Mouse (Mus musculus) embryonic facial prominence, embryonic 12.5 days (tissue): ENCODE measurements around the gene Adss. TPM values are rescaled to one million over a fixed set of nuclear protein-coding genes. Genes with fewer than 3 reads are reported as not detected.

ENCODE experiments used
- ATAC-seq: fragments of 200-750 bp; cut with Nextera tagmentation; 2 replicates; pipeline ENCODE4 v1.8.0; 2017; ENCODE audit not compliant: insufficient number of reproducible peaks, insufficient read depth, low FRiP score, low TSS enrichment
- H3K27ac ChIP-seq: fragments of 300-500 bp; sonication (generic); 2 replicates; pipeline ENCODE4 v1.5.1; 2016; ENCODE audit warnings: mild to moderate bottlenecking
- H3K27me3 ChIP-seq: fragments of 300-500 bp; sonication (generic); 2 replicates; pipeline ENCODE4 v1.6.1; 2016; ENCODE audit warnings: mild to moderate bottlenecking, moderate library complexity
- H3K36me3 ChIP-seq: fragments of 300-500 bp; sonication (generic); 2 replicates; pipeline ENCODE4 v1.6.1; 2016; ENCODE audit warnings: mild to moderate bottlenecking
- H3K4me1 ChIP-seq: fragments of 300-500 bp; sonication (generic); 2 replicates; pipeline ENCODE4 v1.6.1; 2016
- H3K4me2 ChIP-seq: fragments of 300-500 bp; sonication (generic); replicated peaks from 2 replicates; pipeline ENCODE4 v1.6.1; 2016; ENCODE audit warnings: mild to moderate bottlenecking, moderate library complexity
- H3K4me3 ChIP-seq: fragments of 300-500 bp; sonication (generic); 2 replicates; pipeline ENCODE4 v1.5.1; 2016; ENCODE audit warnings: mild to moderate bottlenecking
- H3K9ac ChIP-seq: fragments of 300-500 bp; sonication (generic); 2 replicates; pipeline ENCODE4 v1.6.1; 2016; ENCODE audit warnings: mild to moderate bottlenecking, moderate library complexity
- H3K9me3 ChIP-seq: fragments of 300-500 bp; sonication (generic); 2 replicates; pipeline ENCODE4 v1.6.1; 2016; ENCODE audit warnings: mild to moderate bottlenecking, moderate library complexity
- WGBS: fragments of 180-500 bp; shearing (Covaris S2); methylation state at CpG from one replicate; pipeline ENCODE4 v1.1.7; 2016; 5-methylcytosine and 5-hydroxymethylcytosine counted together
- polyA plus RNA-seq: library from polyadenylated mRNA; unstranded; fragments of >200 nt; fragmentation: Nextera tagmentation; extraction: Ambion mirVana; gene quantifications from 2 replicates; pipeline ENCODE4 v1.2.1, GENCODE M21; 2016

Gene Adss
- polyA plus RNA-seq, 1 experiment from 2014 or later, result 63.6 TPM

GRCm38 (mm10) chr1:177723786-177724185 lies 72.5 kb downstream of the Adss start:
- Histone ChIP-seq H3K36me3 (no peaks in the 10 kb centered on the region), H3K9ac (no peak overlapping the region), H3K27ac (no peak overlapping the region), H3K9me3 (no peaks in the 10 kb centered on the region), H3K4me3 (no peak overlapping the region), H3K4me1 (no peaks in the 10 kb centered on the region), H3K4me2 (no peak overlapping the region), H3K27me3 (no peaks in the 10 kb centered on the region)
- WGBS, result 78% methylated on average over 4 of the region's 4 CpGs
- no peak for ATAC-seq

- 72% methylated on average over 3 of the region's 3 CpGs for WGBS
- H3K36me3 ChIP-seq, result no peaks in the 10 kb centered on the region
- no peaks in the 10 kb centered on the region for H3K9me3 ChIP-seq
- H3K4me1 ChIP-seq, result no peaks in the 10 kb centered on the region
- H3K27ac ChIP-seq, result no peak overlapping the region
- H3K9ac ChIP-seq, result no peak overlapping the region
- H3K27me3 ChIP-seq, result no peaks in the 10 kb centered on the region
- no peak overlapping the region for H3K4me3 ChIP-seq
- no peak for ATAC-seq
- no peak overlapping the region for H3K4me2 ChIP-seq
Observed at GRCm38 (mm10) chr1:177719029-177719427, 77.3 kb downstream of the Adss start.

- H3K4me1 ChIP-seq, result no peaks in the 10 kb centered on the region
- no peak overlapping the region for H3K9ac ChIP-seq
- H3K27me3 ChIP-seq, result no peaks in the 10 kb centered on the region
- no peak overlapping the region for H3K4me2 ChIP-seq
- H3K4me3 ChIP-seq, result no peak overlapping the region
- no peaks in the 10 kb centered on the region for H3K36me3 ChIP-seq
- 52% methylated on average over 11 of the region's 11 CpGs for WGBS
- no peak overlapping the region for H3K27ac ChIP-seq
- ATAC-seq, result no peak
- no peaks in the 10 kb centered on the region for H3K9me3 ChIP-seq
Observed at GRCm38 (mm10) chr1:177718340-177719028, 77.8 kb downstream of the Adss start.

- WGBS, result 80% methylated on average over 7 of the region's 7 CpGs
- H3K36me3 ChIP-seq, result no peaks in the 10 kb centered on the region
- H3K27me3 ChIP-seq, result no peaks in the 10 kb centered on the region
- no peaks in the 10 kb centered on the region for H3K4me1 ChIP-seq
- ATAC-seq, result no peak
- no peak overlapping the region for H3K9ac ChIP-seq
- no peaks in the 10 kb centered on the region for H3K9me3 ChIP-seq
- no peak overlapping the region for H3K27ac ChIP-seq
- no peak overlapping the region for H3K4me3 ChIP-seq
- H3K4me2 ChIP-seq, result no peak overlapping the region
Observed at GRCm38 (mm10) chr1:177717057-177717835, 79.1 kb downstream of the Adss start.

- no peak overlapping the region for H3K4me2 ChIP-seq
- H3K4me1 ChIP-seq, result no peaks in the 10 kb centered on the region
- no peak overlapping the region for H3K9ac ChIP-seq
- H3K27me3 ChIP-seq, result no peaks in the 10 kb centered on the region
- H3K4me3 ChIP-seq, result no peak overlapping the region
- H3K36me3 ChIP-seq, result no peaks in the 10 kb centered on the region
- no peak overlapping the region for H3K27ac ChIP-seq
- 74% methylated on average over 3 of the region's 3 CpGs for WGBS
- no peak for ATAC-seq
- no peaks in the 10 kb centered on the region for H3K9me3 ChIP-seq
Observed at GRCm38 (mm10) chr1:177716448-177716847, 79.9 kb downstream of the Adss start.

GRCm38 (mm10) chr1:177714397-177715012 lies 81.8 kb downstream of the Adss start:
- Histone ChIP-seq H3K9me3 (peaks cover 5% of the 10 kb centered on the region; the same call in 1 of the 2 replicates), H3K9ac (no peak overlapping the region), H3K4me2 (no peak overlapping the region), H3K27ac (no peak overlapping the region), H3K4me1 (no peaks in the 10 kb centered on the region), H3K4me3 (no peak overlapping the region), H3K36me3 (no peaks in the 10 kb centered on the region), H3K27me3 (no peaks in the 10 kb centered on the region)
- WGBS, result 89% methylated on average over 5 of the region's 5 CpGs
- no peak for ATAC-seq

GRCm38 (mm10) chr1:177713635-177714396 lies 82.5 kb downstream of the Adss start:
- WGBS, result 85% methylated on average over 3 of the region's 3 CpGs
- peaks cover 5% of the 10 kb centered on the region; the same call in 1 of the 2 replicates for H3K9me3 ChIP-seq
- no peak overlapping the region for H3K27ac ChIP-seq
- H3K4me3 ChIP-seq, result no peak overlapping the region
- H3K9ac ChIP-seq, result no peak overlapping the region
- H3K27me3 ChIP-seq, result no peaks in the 10 kb centered on the region
- H3K4me1 ChIP-seq, result 0 out of 2 replicates have a peak, but pooled peaks cover under 1% of the 10 kb centered on the region
- ATAC-seq, result no peak
- H3K36me3 ChIP-seq, result no peaks in the 10 kb centered on the region
- no peak overlapping the region for H3K4me2 ChIP-seq

Other genes starting within 250 kb of the Adss start
- not detected in 2 replicates for gene 1700016C15Rik, start 66.7 kb downstream of the Adss start, polyA plus RNA-seq
- 0.14 and 0.28 TPM in 2 replicates for gene Catspere2, start 186.9 kb upstream of the Adss start, polyA plus RNA-seq